Mouse (Mus musculus) activated CD4-positive, CD25-positive, alpha-beta regulatory T cell, adult 4 months (primary cell): ENCODE measurements around the gene Npy4r. TPM values are rescaled to one million over a fixed set of nuclear protein-coding genes. Genes with fewer than 3 reads are reported as not detected.

Experiments used
- ATAC-seq: one replicate; pipeline ENCODE4 v1.8.0; 2017
- polyA plus RNA-seq, 2 experiments: library from polyadenylated mRNA; unstranded; fragments of 100-300 nt; shearing (Covaris generic); gene quantifications; one replicate each; pipeline ENCODE4 v1.2.1; 2017

Npy4r gene
- polyA plus RNA-seq, 2 experiments from 2014 or later: not detected

- no peak for ATAC-seq
Measured at GRCm38 (mm10) chr14:34119046-34119723, 33.1 kb downstream of the Npy4r start.

- no peak for ATAC-seq
Measured at GRCm38 (mm10) chr14:34114311-34114710, 38.0 kb downstream of the Npy4r start.

- ATAC-seq: no peak
Measured at GRCm38 (mm10) chr14:34107594-34107993, 44.7 kb downstream of the Npy4r start.

- ATAC-seq: no peak
Measured at GRCm38 (mm10) chr14:34106389-34107062, 45.8 kb downstream of the Npy4r start.

- ATAC-seq: no peak
Measured at GRCm38 (mm10) chr14:34104892-34105291, 47.4 kb downstream of the Npy4r start.

- ATAC-seq: no peak
Measured at GRCm38 (mm10) chr14:34103855-34104254, 48.4 kb downstream of the Npy4r start.

- no peak for ATAC-seq
Measured at GRCm38 (mm10) chr14:34102601-34103000, 49.7 kb downstream of the Npy4r start, which contains the start of gene A630023A22Rik. TSS of gene A630023A22Rik (minus strand) at chr14:34102754.

GRCm38 (mm10) chr14:34096161-34096560 is 56.1 kb downstream of the Npy4r start:
- no peak for ATAC-seq

Other genes starting within 250 kb of the Npy4r start
- not detected for gene Gdf10, start 228.9 kb downstream of the Npy4r start, polyA plus RNA-seq
- gene Gdf2, start 211.4 kb downstream of the Npy4r start, polyA plus RNA-seq: not detected
- gene Rbp3, start 198.5 kb downstream of the Npy4r start, polyA plus RNA-seq: not detected
- gene Zfp488, start 173.7 kb downstream of the Npy4r start, polyA plus RNA-seq: not detected
- gene Gm30083, start 137.3 kb downstream of the Npy4r start, polyA plus RNA-seq: not detected
- not detected for gene Gm5460, start 135.7 kb downstream of the Npy4r start, polyA plus RNA-seq
- not detected for gene Antxrl, start 99.8 kb downstream of the Npy4r start, polyA plus RNA-seq
- gene Anxa8, start 66.5 kb downstream of the Npy4r start, polyA plus RNA-seq: not detected
- gene A630023A22Rik, start 49.7 kb downstream of the Npy4r start, polyA plus RNA-seq: not detected
- not detected for gene Gprin2, start 49.2 kb upstream of the Npy4r start, polyA plus RNA-seq
- gene Syt15, start 67.1 kb upstream of the Npy4r start, polyA plus RNA-seq: under 1 TPM in 1 of 2 experiments, not detected in 1; 0.19 TPM
- 1 to 10 TPM; 8.3 to 9.2 TPM for gene Shld2, start 158.0 kb upstream of the Npy4r start, polyA plus RNA-seq
- gene Glud1, start 158.2 kb upstream of the Npy4r start, polyA plus RNA-seq: 10 to 100 TPM; 37.3 to 50.1 TPM
- gene Fam25c, start 202.9 kb upstream of the Npy4r start, polyA plus RNA-seq: not detected
- not detected for gene Sncg, start 222.3 kb upstream of the Npy4r start, polyA plus RNA-seq
- gene Mmrn2, start 223.0 kb upstream of the Npy4r start, polyA plus RNA-seq: not detected